Mouse (Mus musculus) embryonic facial prominence, embryonic 11.5 days (tissue): ENCODE data around the gene Gse1. TPM values are rescaled to one million over a fixed set of nuclear protein-coding genes. Genes with fewer than 3 reads are reported as not detected.

Experiments used
- ATAC-seq: fragments of 200-750 bp; cut with Nextera tagmentation; replicated peaks from 2 replicates; pipeline ENCODE4 v1.8.0; 2017; ENCODE audit warnings: low read depth; ENCODE audit not compliant: insufficient number of reproducible peaks, low FRiP score, low TSS enrichment
- DNase-seq: peaks from one replicate; pipeline ENCODE4 v3.0.0-alpha.2; 2015; ENCODE audit warnings: low spot score
- H3K27ac ChIP-seq: fragments of 300-500 bp; sonication (generic); replicated peaks from 2 replicates; pipeline ENCODE4 v1.5.1; 2014; ENCODE audit warnings: mild to moderate bottlenecking, low read depth, low read length, control low read depth
- H3K27me3 ChIP-seq: fragments of 300-500 bp; sonication (generic); 2 replicates; pipeline ENCODE4 v1.6.1; 2014; ENCODE audit warnings: mild to moderate bottlenecking, low read length, moderate library complexity, mixed read lengths; ENCODE audit not compliant: control insufficient read depth, insufficient read depth
- H3K36me3 ChIP-seq: fragments of 300-500 bp; sonication (generic); replicated peaks from 2 replicates; pipeline ENCODE4 v1.6.1; 2014; ENCODE audit warnings: low read depth, mild to moderate bottlenecking, low read length, moderate library complexity, mixed read lengths; ENCODE audit not compliant: control insufficient read depth, insufficient read depth
- H3K4me1 ChIP-seq: fragments of 300-500 bp; sonication (generic); 2 replicates; pipeline ENCODE4 v1.6.1; 2014; ENCODE audit warnings: low read length, mixed read lengths; ENCODE audit not compliant: control insufficient read depth, insufficient read depth
- H3K4me2 ChIP-seq: fragments of 300-500 bp; sonication (generic); 2 replicates; pipeline ENCODE4 v1.6.1; 2014; ENCODE audit warnings: low read depth, mild to moderate bottlenecking, control low read depth, low read length, moderate library complexity
- H3K4me3 ChIP-seq: fragments of 300-500 bp; sonication (generic); 2 replicates; pipeline ENCODE4 v1.5.1; 2014; ENCODE audit warnings: low read depth, low read length, control low read depth
- H3K9ac ChIP-seq: fragments of 300-500 bp; sonication (generic); replicated peaks from 2 replicates; pipeline ENCODE4 v1.6.1; 2014; ENCODE audit warnings: mild to moderate bottlenecking, control low read depth, low read length
- H3K9me3 ChIP-seq: fragments of 300-500 bp; sonication (generic); replicated peaks from 2 replicates; pipeline ENCODE4 v1.6.1; 2016; ENCODE audit warnings: mild to moderate bottlenecking, low read length, inconsistent platforms, mixed read lengths; ENCODE audit not compliant: control insufficient read depth
- WGBS: fragments of 180-500 bp; shearing (Covaris S2); extraction: QIAGEN DNeasy Blood & Tissue Kit; methylation state at CpG from one replicate; pipeline ENCODE4 v1.1.7; 2014; 5-methylcytosine and 5-hydroxymethylcytosine counted together
- polyA plus RNA-seq: library from polyadenylated mRNA; unstranded; fragments of >200 nt; fragmentation: Nextera tagmentation; extraction: Ambion mirVana; gene quantifications from 2 replicates; pipeline ENCODE4 v1.2.1, GENCODE M21; 2014

Gse1 gene
- polyA plus RNA-seq, 1 experiment from 2014 or later: 8.1 TPM

DNA sequence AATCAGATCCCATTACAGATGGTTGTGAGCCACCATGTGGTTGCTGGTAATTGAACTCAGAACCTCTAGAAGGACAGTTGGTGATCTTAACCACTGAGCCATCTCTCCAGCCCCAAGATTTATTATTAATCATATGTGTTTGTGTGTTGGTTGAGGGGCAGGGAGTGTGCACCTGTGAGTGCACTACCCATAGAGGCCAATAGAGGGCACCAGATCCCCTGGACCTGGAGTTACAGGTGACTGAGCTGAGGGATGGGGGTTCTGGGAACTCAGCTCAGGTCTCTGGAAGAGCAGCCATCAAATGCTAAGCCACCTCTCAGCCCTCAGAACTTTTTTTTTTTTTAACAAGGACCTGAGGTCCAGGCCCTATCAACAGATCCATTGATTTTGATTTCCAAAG is 156.5 kb downstream of the Gse1 start:
- ATAC-seq: no peak
- no peak for DNase-seq

DNA sequence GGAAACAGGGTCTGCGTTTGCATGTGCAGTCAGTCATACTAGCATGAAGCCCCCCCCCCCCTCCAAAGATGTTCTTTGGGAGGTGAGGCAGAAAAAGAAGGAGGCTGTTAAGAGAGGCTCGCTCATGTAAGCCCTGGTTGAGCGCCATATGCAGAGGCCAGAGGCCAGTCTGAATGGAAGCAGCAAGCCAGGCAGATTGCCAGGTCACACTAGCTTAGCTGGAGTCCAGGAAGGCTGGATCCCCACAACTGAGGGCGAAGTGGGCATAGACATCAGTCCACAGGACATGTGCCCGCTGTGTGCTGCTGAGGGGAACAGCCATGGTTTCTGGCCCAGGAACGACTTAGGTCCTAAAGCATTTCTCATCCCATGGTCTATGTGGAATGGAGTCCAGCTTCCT is 160.0 kb downstream of the Gse1 start:
- 93% methylated on average over 6 of the region's 6 CpGs for WGBS
- no peaks in the 10 kb centered on the region for H3K27me3 ChIP-seq
- no peak overlapping the region for H3K9ac ChIP-seq
- H3K36me3 ChIP-seq: no peaks in the 10 kb centered on the region
- H3K4me2 ChIP-seq: no peak overlapping the region
- DNase-seq (no peak), ATAC-seq (no peak)
- no peaks in the 10 kb centered on the region for H3K4me1 ChIP-seq
- H3K4me3 ChIP-seq: no peak overlapping the region
- H3K9me3 ChIP-seq: no peaks in the 10 kb centered on the region
- no peak overlapping the region for H3K27ac ChIP-seq

More for the DNA sequence above, 156.5 kb downstream of the Gse1 start:
- no peaks in the 10 kb centered on the region for H3K9me3 ChIP-seq
- no peak overlapping the region for H3K9ac ChIP-seq
- no peaks in the 10 kb centered on the region for H3K4me1 ChIP-seq
- H3K27me3 ChIP-seq: no peaks in the 10 kb centered on the region
- H3K36me3 ChIP-seq: no peaks in the 10 kb centered on the region
- H3K4me3 ChIP-seq: no peak overlapping the region
- no peak overlapping the region for H3K4me2 ChIP-seq
- no peak overlapping the region for H3K27ac ChIP-seq

DNA sequence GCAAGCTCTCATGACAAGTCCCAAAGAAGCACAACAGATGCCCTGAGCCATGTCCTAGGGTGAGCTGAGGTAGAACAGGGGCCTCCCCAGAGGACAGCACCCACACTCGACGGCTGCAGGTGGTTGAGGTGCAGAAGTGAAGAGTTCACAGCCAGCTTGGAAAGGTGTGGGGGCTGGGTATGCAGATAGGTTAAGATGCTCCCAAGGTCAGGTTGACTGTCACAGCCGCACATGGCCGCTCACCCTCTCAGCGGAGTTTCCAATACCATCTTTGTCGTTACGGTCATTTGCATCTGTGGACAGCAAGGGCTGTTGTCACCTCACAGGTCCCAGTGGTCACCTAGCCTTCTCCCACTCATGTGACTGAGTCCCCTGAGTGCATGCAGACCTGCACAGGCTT is 162.3 kb downstream of the Gse1 start:
- no peaks in the 10 kb centered on the region for H3K4me1 ChIP-seq
- no peaks in the 10 kb centered on the region for H3K27me3 ChIP-seq
- no peak for ATAC-seq
- H3K27ac ChIP-seq: no peak overlapping the region
- H3K4me3 ChIP-seq: no peak overlapping the region
- no peak overlapping the region for H3K9ac ChIP-seq
- no peak for DNase-seq
- no peak overlapping the region for H3K4me2 ChIP-seq
- no peaks in the 10 kb centered on the region for H3K9me3 ChIP-seq
- WGBS: 90% methylated on average over 7 of the region's 7 CpGs
- no peaks in the 10 kb centered on the region for H3K36me3 ChIP-seq

DNA sequence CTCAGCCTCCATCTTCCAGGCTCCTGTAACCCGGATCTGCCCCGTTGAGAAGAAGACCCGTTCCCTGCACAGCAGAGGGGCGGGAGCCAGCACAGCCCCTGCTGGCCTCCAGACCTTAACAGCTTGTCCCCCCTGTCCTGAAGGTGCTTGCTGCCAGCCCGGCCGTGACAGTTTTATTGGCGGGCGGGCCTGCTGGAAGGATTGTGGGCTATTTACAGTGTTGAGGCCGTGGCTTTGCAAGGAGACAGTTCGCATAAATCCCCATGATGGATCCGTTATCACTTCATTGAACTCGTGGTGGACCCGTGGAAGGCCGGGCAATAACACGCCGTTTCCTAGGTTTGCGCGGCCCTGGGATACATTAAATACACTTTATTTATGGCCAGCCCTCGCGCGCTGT is 163.6 kb downstream of the Gse1 start:
- Histone ChIP-seq H3K36me3 (no peaks in the 10 kb centered on the region), H3K9ac (no peak overlapping the region), H3K4me3 (no peak overlapping the region), H3K9me3 (no peaks in the 10 kb centered on the region), H3K4me1 (no peaks in the 10 kb centered on the region), H3K27me3 (no peaks in the 10 kb centered on the region), H3K4me2 (no peak overlapping the region), H3K27ac (no peak overlapping the region)
- 84% methylated on average over 21 of the region's 21 CpGs for WGBS
- ATAC-seq (no peak), DNase-seq (no peak)

DNA sequence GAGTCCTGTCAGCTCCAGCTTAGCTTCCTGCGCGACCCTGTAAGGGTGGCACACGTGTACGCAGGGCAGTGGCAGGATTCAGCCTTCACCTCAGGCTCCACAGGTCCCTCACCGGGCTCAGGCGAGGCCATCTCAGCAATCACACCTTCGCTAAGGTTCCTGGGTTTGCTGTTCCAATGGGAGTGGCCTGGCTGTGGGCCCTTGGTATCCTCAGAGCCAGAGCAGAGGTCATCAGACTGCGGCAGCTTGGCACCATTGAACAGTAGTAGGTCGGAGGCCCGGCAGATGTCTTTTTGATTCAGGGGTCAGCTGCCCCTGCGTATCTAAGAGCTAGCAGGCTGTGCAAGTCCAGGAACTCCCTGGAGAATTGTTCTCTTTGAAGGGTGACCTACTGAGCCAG is 164.8 kb downstream of the Gse1 start:
- 85% methylated on average over 11 of the region's 11 CpGs for WGBS
- ATAC-seq: no peak
- H3K27ac ChIP-seq: no peak overlapping the region

DNA sequence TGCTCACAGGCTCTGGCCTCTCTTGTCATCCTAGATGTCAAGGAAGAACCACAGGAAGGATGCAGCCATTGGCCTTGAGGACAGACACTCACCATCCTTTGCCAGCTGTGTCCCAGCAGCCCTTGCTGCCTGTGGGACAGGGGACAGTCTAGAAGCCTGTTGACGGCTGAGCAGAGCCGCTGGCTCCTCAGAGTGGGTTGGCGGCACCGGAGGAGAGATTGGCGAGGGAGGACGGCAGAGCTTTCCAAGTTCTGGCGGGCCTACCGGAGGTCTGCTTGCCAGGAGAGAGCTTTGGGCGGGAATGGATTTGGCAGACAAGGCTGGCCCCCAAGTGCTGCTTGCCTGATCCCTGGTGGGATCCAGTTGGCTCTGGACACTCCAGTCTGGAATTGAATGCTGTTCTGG is 165.6 kb downstream of the Gse1 start:
- no peak overlapping the region for H3K4me3 ChIP-seq
- no peaks in the 10 kb centered on the region for H3K9me3 ChIP-seq
- ATAC-seq: no peak
- DNase-seq: no peak
- H3K4me1 ChIP-seq: peaks cover 2% of the 10 kb centered on the region; the same call in 1 of the 2 replicates
- WGBS: 81% methylated on average over 9 of the region's 9 CpGs
- H3K4me2 ChIP-seq: no peak overlapping the region
- no peaks in the 10 kb centered on the region for H3K27me3 ChIP-seq
- H3K36me3 ChIP-seq: no peaks in the 10 kb centered on the region
- H3K27ac ChIP-seq: no peak overlapping the region
- no peak overlapping the region for H3K9ac ChIP-seq

More for the DNA sequence above, 164.8 kb downstream of the Gse1 start:
- H3K9ac ChIP-seq: no peak overlapping the region
- H3K27me3 ChIP-seq: no peaks in the 10 kb centered on the region
- no peaks in the 10 kb centered on the region; the same call in 1 of the 2 replicates for H3K4me1 ChIP-seq
- H3K4me2 ChIP-seq: no peak overlapping the region
- no peaks in the 10 kb centered on the region for H3K9me3 ChIP-seq
- H3K36me3 ChIP-seq: no peaks in the 10 kb centered on the region
- DNase-seq: no peak
- H3K4me3 ChIP-seq: no peak overlapping the region

DNA sequence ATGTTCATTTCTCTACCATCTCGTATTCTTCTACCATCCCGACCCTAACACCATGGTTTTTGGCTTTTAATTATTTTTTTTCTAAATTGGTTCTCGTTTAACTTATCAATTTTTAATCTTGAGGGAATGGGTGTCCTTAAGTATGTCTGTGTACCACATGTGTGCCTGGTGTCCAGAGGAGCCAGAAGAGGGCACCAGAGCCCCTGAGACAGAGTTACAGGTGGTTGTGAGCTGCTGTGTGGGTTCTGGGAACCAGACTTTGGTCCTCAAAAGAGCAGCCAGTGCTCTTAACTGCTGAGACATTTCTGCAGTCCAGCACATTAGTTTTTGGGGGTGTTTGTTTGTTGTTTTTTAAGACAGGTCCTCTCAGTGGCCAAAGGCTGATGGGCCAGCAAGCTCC is 167.6 kb downstream of the Gse1 start:
- H3K27ac ChIP-seq: no peak overlapping the region
- no peak overlapping the region for H3K4me2 ChIP-seq
- no peak overlapping the region for H3K4me3 ChIP-seq
- H3K27me3 ChIP-seq: no peaks in the 10 kb centered on the region
- H3K9ac ChIP-seq: no peak overlapping the region
- peaks cover 5% of the 10 kb centered on the region; the same call in 1 of the 2 replicates for H3K4me1 ChIP-seq
- no peaks in the 10 kb centered on the region for H3K9me3 ChIP-seq
- no peak for ATAC-seq
- no peaks in the 10 kb centered on the region for H3K36me3 ChIP-seq
- WGBS: 92% methylated on average over 3 of the region's 3 CpGs
- no peak for DNase-seq

DNA sequence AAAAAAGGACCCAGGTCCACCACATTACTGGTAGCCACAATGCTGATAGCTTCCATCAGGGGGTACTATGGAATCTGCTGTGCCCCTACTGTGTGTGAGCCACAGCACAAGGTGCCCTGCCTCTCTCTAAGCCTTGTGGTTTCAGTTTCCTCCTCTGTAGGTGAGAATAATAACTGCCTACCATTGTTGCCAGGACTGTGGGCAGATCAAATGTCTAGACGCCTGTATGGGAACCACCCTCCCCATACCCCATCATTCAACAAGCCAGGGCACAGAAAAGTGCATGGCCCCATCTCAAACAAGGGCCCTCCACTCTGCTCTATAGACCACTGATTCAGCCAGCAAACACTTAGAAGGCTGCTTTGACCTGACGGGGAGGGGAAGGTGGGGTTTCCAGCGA is 168.5 kb downstream of the Gse1 start:
- peaks cover 5% of the 10 kb centered on the region; the same call in 1 of the 2 replicates for H3K4me1 ChIP-seq
- no peaks in the 10 kb centered on the region for H3K27me3 ChIP-seq
- ATAC-seq (no peak), DNase-seq (no peak)
- no peak overlapping the region for H3K9ac ChIP-seq
- no peak overlapping the region for H3K27ac ChIP-seq
- 54% methylated on average over 3 of the region's 3 CpGs for WGBS
- no peak overlapping the region for H3K4me2 ChIP-seq
- H3K4me3 ChIP-seq: no peak overlapping the region
- H3K9me3 ChIP-seq: no peaks in the 10 kb centered on the region
- no peaks in the 10 kb centered on the region; the same call in 1 of the 2 replicates for H3K36me3 ChIP-seq
